Mouse (Mus musculus) layer of hippocampus, postnatal 14 days (tissue): ENCODE data around the gene 4931400O07Rik. TPM values are rescaled to one million over a fixed set of nuclear protein-coding genes. Genes with fewer than 3 reads are reported as not detected.

Experiments used
- DNase-seq, 2 experiments: peaks; one replicate each; pipeline ENCODE4 v3.0.0; 2021 to 2022; ENCODE audit warnings: low spot score in 2 of 2, mixed read lengths in 1 of 2
- long read RNA-seq, 2 experiments: library from polyadenylated mRNA; stranded (forward); transcript quantifications; one replicate each; pipeline ENCODE4 v2.0.0; 2021
- total RNA-seq, 2 experiments: library from RNA; stranded (reverse); gene quantifications; 2 replicates each; pipeline ENCODE4 v1.2.3; 2021

Gene 4931400O07Rik
- not detected for total RNA-seq
- long read RNA-seq, experiment 1: 0 reads
- long read RNA-seq, experiment 2: 0 reads

DNA sequence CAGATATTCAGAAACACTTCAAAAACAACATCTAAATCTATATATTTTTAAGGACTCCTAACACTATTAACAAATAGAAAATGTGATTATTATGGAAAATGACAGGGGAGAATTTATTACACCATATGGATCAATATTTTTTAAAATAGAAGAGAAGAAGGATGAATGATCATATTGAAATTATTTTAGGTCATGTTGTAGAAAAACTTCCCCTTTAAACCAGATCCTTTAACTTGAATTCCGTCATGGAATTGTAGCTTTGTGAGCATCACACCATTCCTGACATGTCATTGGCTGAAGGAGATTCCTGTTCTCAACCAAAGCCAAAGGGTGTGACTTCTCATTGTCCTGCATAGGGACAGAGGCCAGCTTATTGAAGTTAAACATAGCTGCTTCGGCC is at the start of gene 4931400O07Rik:
4931400O07Rik (plus strand) TSS at position 301 of the 400 bp plus-strand sequence.
- no peak for DNase-seq

Other genes with a start within 250 kb of the 4931400O07Rik start
- not detected for gene 4933402E13Rik, start 184.5 kb upstream of the 4931400O07Rik start, total RNA-seq